Mouse (Mus musculus) adrenal gland, adult 18-20 months (tissue): ENCODE results near the gene Ttll13. TPM values are rescaled to one million over a fixed set of nuclear protein-coding genes. Genes with fewer than 3 reads are reported as not detected.

Source experiments
- DNase-seq, 2 experiments: peaks; one replicate each; pipeline ENCODE4 v3.0.0; 2021 to 2022; ENCODE audit warnings: low spot score in 2 of 2
- total RNA-seq, 2 experiments: library from RNA; stranded (reverse); gene quantifications; 1 replicate in 1 of 2; 2 replicates in 1 of 2; pipeline ENCODE4 v1.2.3; 2021

The Ttll13 gene
- total RNA-seq, 2 experiments from 2014 or later = 1.2 to 1.7 TPM

GRCm38 (mm10) chr7:80213604-80214003 is 32.6 kb upstream of the Ttll13 start:
- DNase-seq = no peak

- DNase-seq = no peak
Observed at GRCm38 (mm10) chr7:80214459-80214858, 31.7 kb upstream of the Ttll13 start.

- DNase-seq = peak; percentile 75 to 84
Observed at GRCm38 (mm10) chr7:80215398-80215797, 30.8 kb upstream of the Ttll13 start.

GRCm38 (mm10) chr7:80216566-80216965 is 29.6 kb upstream of the Ttll13 start:
- DNase-seq = no peak

- DNase-seq = no peak
Observed at GRCm38 (mm10) chr7:80218666-80219065, 27.5 kb upstream of the Ttll13 start.

- DNase-seq = no peak
Observed at GRCm38 (mm10) chr7:80220237-80220797, 25.9 kb upstream of the Ttll13 start.

GRCm38 (mm10) chr7:80221179-80221750 is 24.9 kb upstream of the Ttll13 start:
- no peak for DNase-seq

- no peak for DNase-seq
Observed at GRCm38 (mm10) chr7:80227065-80227464, 19.1 kb upstream of the Ttll13 start.

GRCm38 (mm10) chr7:80230196-80230595 is 16.0 kb upstream of the Ttll13 start:
- DNase-seq = no peak

GRCm38 (mm10) chr7:80231971-80232488 is 14.1 kb upstream of the Ttll13 start:
- DNase-seq = no peak

- DNase-seq = peak; percentile 95 to 98
Observed at GRCm38 (mm10) chr7:80232489-80233029, 13.6 kb upstream of the Ttll13 start, which contains the start of the genes Cib1 and Gdpgp1. Gene Cib1, minus strand, starts transcription at chr7:80232813. Gene Gdpgp1, plus strand, starts transcription at chr7:80232865.

GRCm38 (mm10) chr7:80233799-80234198 is 12.4 kb upstream of the Ttll13 start:
- no peak for DNase-seq

- DNase-seq = no peak
Observed at GRCm38 (mm10) chr7:80238542-80238941, 7.6 kb upstream of the Ttll13 start.

GRCm38 (mm10) chr7:80241661-80242060 is 4.5 kb upstream of the Ttll13 start:
- DNase-seq = no peak

- DNase-seq = no peak
Observed at GRCm38 (mm10) chr7:80244851-80245250, 1.3 kb upstream of the Ttll13 start.

- no peak for DNase-seq
Observed at GRCm38 (mm10) chr7:80246859-80247258, 683 bp downstream of the Ttll13 start.

- no peak for DNase-seq
Observed at GRCm38 (mm10) chr7:80252437-80252836, 6.3 kb downstream of the Ttll13 start.

- no peak for DNase-seq
Observed at GRCm38 (mm10) chr7:80252886-80253285, 6.7 kb downstream of the Ttll13 start.

GRCm38 (mm10) chr7:80255981-80256380 is 9.8 kb downstream of the Ttll13 start:
- no peak for DNase-seq

GRCm38 (mm10) chr7:80257706-80258105 is 11.5 kb downstream of the Ttll13 start:
- DNase-seq = no peak

GRCm38 (mm10) chr7:80260625-80261371 is 14.6 kb downstream of the Ttll13 start, which contains the start of gene Ngrn:
Gene Ngrn, plus strand, starts transcription at chr7:80261215.
- DNase-seq = peak; percentile 73 to 75
